In the genomic region with DNA sequence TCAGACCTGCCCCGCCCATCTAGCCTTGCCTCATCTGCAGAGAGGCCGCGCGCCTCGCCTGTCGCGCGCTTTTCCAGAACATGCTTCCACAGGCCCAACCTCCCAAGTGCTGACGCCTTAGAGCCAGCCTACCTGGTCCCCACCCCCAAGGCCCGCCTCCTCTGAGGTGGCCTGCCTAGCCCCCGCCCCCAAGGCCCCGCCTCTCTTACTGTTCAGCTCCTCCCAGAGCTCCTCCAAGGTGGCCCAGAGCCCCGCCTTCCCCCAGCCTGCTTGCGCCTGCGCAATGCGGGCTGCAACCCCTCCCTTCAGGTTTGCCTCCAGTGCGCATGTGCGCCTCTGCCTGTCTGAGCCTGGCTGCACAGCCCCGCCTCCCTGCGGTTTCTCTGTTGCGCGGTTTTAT, we compare ENCODE assay signal across 8 mouse cellular contexts. TPM values are rescaled to one million over a fixed set of nuclear protein-coding genes. Genes with fewer than 3 reads are reported as not detected.
DNase-seq lines count a peak whose midpoint lies in the region; ATAC-seq lines count a peak whose summit lies in the region.

No protein-coding gene starts in this region.

- no peak overlapping the region for H3K9ac ChIP-seq in liver, embryonic 15.5 days
- H3K9ac ChIP-seq in stomach, embryonic 14.5 days (replicated peaks; ENCODE audit: low read depth, low read length) = no peak overlapping the region

- H3K27me3 ChIP-seq in liver, embryonic 15.5 days = peaks cover 33% of the 10 kb centered on the region
- no peaks in the 10 kb centered on the region for H3K27me3 ChIP-seq in stomach, embryonic 14.5 days (ENCODE audit: control insufficient read depth, insufficient read depth, low read length)

- intact Hi-C loops in heart, postnatal 36 days (cut with DNase I) = loop anchor here (5.0 to 10.0 kb wide), 5 partner anchors 147 to 643 kb away; a partner anchor contains a TSS

- no peaks in the 10 kb centered on the region for H3K36me3 ChIP-seq in liver, embryonic 15.5 days (replicated peaks)
- no peaks in the 10 kb centered on the region for H3K36me3 ChIP-seq in stomach, embryonic 14.5 days (ENCODE audit: control insufficient read depth, insufficient read depth, low read length)

- H3K4me1 ChIP-seq in liver, embryonic 15.5 days (replicated peaks) = peaks cover 9% of the 10 kb centered on the region; the same call in 1 of the 2 replicates
- no peaks in the 10 kb centered on the region for H3K4me1 ChIP-seq in stomach, embryonic 14.5 days (ENCODE audit: control insufficient read depth, insufficient read depth, low read length)

- ATAC-seq in liver, embryonic 15.5 days (ENCODE audit: insufficient read depth) = peak; percentile 92
- peak; percentile 93 for ATAC-seq in stomach, embryonic 14.5 days (ENCODE audit: insufficient number of reproducible peaks, insufficient read depth, low FRiP score, low read depth)

- no peaks in the 10 kb centered on the region for H3K9me3 ChIP-seq in liver, embryonic 15.5 days (replicated peaks)
- H3K9me3 ChIP-seq in stomach, embryonic 14.5 days (ENCODE audit: control insufficient read depth, low read depth, low read length) = peaks cover 15% of the 10 kb centered on the region; the same call in 1 of the 2 replicates

- WGBS in liver, embryonic 15.5 days (ENCODE audit: insufficient replicate concordance) = 42% methylated on average over 22 of the region's 22 CpGs
- WGBS in stomach, embryonic 14.5 days = 42% methylated on average over 22 of the region's 22 CpGs

- no peak overlapping the region for H3K27ac ChIP-seq in liver, embryonic 15.5 days (replicated peaks)
- no peak overlapping the region for H3K27ac ChIP-seq in stomach, embryonic 14.5 days (ENCODE audit: low read length)

- peak overlapping the region; percentile 55 for H3K4me2 ChIP-seq in liver, embryonic 15.5 days
- H3K4me2 ChIP-seq in stomach, embryonic 14.5 days (replicated peaks; ENCODE audit: low read depth, low read length) = peak overlapping the region; percentile 57; the same call in 1 of the 2 replicates

- peak; percentile 96 for DNase-seq in MN1 (ENCODE audit: low spot score)
- DNase-seq in cerebellum, adult 9-11 months = peak; percentile 98
- DNase-seq in forelimb bud, embryonic 11.5 days (ENCODE audit: low read depth, low spot score) = peak; percentile 96
- peak; percentile 91 to 92 for DNase-seq in heart, postnatal 36 days
- peak; percentile 93 for DNase-seq in layer of hippocampus, adult 11-12 months (ENCODE audit: low spot score)
- peak; percentile 89 for DNase-seq in neural tube, embryonic 10.5 days (ENCODE audit: extremely low spot score, low spot score)

- H3K4me3 ChIP-seq in liver, embryonic 15.5 days (replicated peaks) = peak overlapping the region; percentile 44
- peak overlapping the region; percentile 36; the same call in 1 of the 2 replicates for H3K4me3 ChIP-seq in stomach, embryonic 14.5 days (ENCODE audit: low read depth, low read length)

RNA-seq across cellular contexts. Expression of a gene that starts 2.0 kb away (rescaled TPM):
- total RNA-seq in heart, postnatal 36 days (2021) = 1 to 10 TPM; 1.1 to 1.2 TPM
- 1.8 and 2.0 TPM in 2 replicates for polyA plus RNA-seq in liver, embryonic 15.5 days (2015; fragmentation: Nextera tagmentation; extraction: Ambion mirVana)
- polyA plus RNA-seq in stomach, embryonic 14.5 days (2014; fragmentation: Nextera tagmentation; extraction: Ambion mirVana) = 8.2 and 8.5 TPM in 2 replicates

RNA-seq across cellular contexts. Expression of a gene that starts 2.1 kb away (rescaled TPM):
- total RNA-seq in heart, postnatal 36 days (2021) = 10 to 100 TPM; 20.8 to 22.5 TPM
- polyA plus RNA-seq in liver, embryonic 15.5 days (2015; fragmentation: Nextera tagmentation; extraction: Ambion mirVana) = 19.6 and 20.8 TPM in 2 replicates
- 65.5 and 67.5 TPM in 2 replicates for polyA plus RNA-seq in stomach, embryonic 14.5 days (2014; fragmentation: Nextera tagmentation; extraction: Ambion mirVana)
